Mouse (Mus musculus) mesoderm, embryonic 11.5 days (tissue): ENCODE measurements around the gene Fbxl21.

Experiments used
- DNase-seq: peaks from one replicate; pipeline ENCODE4 v3.0.0-alpha.2; 2012; ENCODE audit warnings: low read depth, low spot score

The Fbxl21 gene

DNA sequence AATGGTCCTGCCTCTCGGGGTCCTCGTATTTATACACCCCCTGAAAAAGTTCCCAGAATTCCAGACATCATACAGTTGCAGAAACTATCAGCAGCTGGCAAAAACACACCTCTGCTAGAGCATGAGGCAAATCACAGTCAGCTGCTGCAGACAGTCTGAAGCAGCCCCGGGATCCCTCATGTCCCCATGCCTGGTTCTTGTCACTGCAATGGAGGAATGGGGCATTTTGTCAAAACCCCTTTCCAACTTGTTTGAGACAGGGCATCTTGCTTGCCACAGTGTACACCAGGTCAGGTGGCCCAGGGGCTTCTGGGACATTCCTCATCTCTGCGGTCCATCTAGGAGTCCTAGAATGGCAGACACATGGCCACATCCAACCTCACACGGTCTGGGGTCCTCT, 12.7 kb downstream of the Fbxl21 start:
- DNase-seq = no peak

- no peak for DNase-seq
Measured at GRCm38 (mm10) chr13:56535570-56535969, 13.3 kb downstream of the Fbxl21 start.

- DNase-seq = no peak
Measured at GRCm38 (mm10) chr13:56537026-56537425, 14.8 kb downstream of the Fbxl21 start.

- no peak for DNase-seq
Measured at GRCm38 (mm10) chr13:56539846-56540245, 17.6 kb downstream of the Fbxl21 start.

DNA sequence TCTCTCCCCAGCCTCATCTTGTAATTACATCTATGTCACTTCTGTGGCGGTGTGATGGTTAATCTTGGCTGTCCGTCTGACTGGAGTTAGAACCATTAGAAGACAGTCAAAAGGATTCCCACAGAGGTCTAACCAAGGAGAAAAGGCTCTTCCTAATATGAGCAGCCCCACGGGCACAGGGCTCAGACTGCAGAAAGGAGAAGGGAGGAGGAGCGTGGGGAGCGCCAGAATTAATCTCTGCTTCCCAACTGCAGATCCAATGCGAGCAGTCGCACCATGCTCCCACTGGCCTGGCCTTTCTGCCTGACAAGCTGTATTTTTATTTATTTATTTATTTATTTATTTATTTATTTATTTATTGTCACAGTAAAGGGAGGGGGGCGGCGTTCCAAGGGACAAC, 21.5 kb downstream of the Fbxl21 start:
- DNase-seq = no peak

DNA sequence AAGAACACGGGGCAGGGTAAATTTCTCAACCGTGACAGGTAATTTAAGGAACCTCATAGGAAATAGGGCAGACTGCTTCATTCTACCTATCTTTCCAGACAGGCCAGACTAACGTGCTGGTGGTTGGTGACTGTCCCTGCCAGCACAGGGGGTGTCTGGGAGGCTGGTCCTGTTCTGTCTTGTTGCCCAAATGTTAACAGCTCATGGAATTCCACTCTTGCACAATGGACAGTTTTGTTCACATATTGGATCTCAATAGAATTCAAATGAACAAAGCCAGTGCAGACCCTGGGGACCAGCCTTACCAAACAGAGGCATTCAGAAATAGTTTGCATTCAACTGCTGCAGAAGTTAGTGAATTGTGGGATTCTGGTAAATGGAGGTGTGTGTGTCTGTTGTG, 22.7 kb downstream of the Fbxl21 start:
- no peak for DNase-seq

GRCm38 (mm10) chr13:56548401-56548800, 26.1 kb downstream of the Fbxl21 start, which contains the start of gene Lect2:
Gene Lect2, minus strand, starts transcription at chr13:56548502.
- DNase-seq = no peak

DNA sequence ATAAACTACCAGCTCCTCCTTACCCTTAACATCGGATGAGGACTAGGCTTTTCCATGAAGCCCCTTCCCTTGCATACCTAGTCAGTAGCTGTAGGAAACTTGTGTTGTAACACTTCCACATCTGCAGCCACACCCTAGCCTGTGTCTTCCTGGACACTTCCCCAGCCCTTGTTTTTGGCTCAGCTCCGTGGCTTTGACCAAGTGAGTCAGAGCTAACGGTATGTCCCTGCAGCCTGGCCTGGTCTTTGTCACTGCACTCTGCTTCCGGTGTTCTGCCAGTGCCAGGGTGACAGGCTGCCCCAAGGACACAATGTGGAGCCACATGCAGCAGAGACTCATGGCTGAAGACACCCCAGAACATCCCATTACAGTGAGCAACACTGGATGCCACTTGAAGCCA, 27.1 kb downstream of the Fbxl21 start:
- DNase-seq = no peak

DNA sequence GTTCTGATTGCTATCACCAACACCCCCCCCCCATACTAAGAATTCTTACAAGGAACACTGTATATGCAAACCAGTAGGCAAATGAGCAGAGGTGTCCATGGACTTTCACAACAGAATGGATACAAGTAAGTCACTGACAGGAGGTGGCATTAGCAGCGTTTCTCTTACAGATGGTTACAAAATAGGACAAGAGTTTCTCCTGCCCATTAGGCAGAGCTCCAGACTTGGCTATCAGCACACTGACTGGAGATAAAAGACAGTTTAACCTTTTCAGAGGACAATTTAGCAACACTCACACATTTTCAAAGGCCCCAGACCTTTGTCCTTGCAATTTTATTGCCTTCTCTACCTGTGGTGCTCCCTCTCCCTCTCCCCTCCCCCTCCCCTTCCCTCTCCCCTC, 28.3 kb downstream of the Fbxl21 start:
- DNase-seq = no peak

GRCm38 (mm10) chr13:56551661-56552060, 29.4 kb downstream of the Fbxl21 start:
- DNase-seq = no peak

GRCm38 (mm10) chr13:56553923-56554322, 31.7 kb downstream of the Fbxl21 start:
- no peak for DNase-seq

DNA sequence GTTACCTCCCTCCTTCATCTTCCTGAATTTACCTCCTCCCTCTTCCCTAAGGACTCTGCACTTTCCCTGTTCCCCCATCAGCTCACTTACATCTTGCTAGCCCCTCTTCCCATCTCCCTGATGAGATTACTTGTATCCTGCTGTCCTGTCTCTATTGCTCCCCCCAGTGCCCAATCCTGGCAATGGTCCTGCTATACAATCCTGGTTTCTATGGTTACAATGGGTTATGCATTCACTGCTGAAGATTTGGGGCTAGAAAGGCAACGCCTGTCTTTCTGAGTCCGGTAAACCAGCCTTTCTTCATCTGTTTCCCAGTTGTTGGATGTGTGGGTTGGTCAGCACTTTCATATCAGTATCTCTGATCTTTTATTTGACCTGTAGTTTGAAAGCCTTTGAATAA, 32.1 kb downstream of the Fbxl21 start:
- DNase-seq = peak; percentile 82

DNA sequence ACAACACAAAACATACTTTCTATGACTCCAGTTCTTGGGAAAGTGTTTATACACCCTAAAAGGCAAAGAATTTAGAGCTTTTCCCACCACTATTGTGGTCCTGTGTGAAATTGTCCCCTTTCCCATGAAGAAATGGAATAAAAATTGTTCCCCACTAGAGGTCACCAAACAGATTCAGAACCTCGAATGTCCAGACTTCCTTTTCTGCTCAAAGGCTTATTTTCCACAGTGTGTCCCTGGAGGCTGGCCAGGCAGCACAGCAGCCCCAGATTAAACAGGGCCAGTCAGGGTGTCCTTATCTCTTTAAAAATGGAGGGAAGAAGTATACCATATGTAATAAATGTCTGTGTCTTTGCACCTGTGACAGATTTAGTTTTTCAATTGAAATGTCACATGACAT, 33.7 kb downstream of the Fbxl21 start:
- peak; percentile 44 for DNase-seq

GRCm38 (mm10) chr13:56556701-56557100, 34.4 kb downstream of the Fbxl21 start:
- no peak for DNase-seq

- no peak for DNase-seq
Measured at GRCm38 (mm10) chr13:56558811-56559210, 36.5 kb downstream of the Fbxl21 start.

GRCm38 (mm10) chr13:56559841-56560370, 37.6 kb downstream of the Fbxl21 start:
- DNase-seq = no peak

- DNase-seq = no peak
Measured at GRCm38 (mm10) chr13:56561129-56561528, 38.9 kb downstream of the Fbxl21 start.

GRCm38 (mm10) chr13:56563075-56563474, 40.8 kb downstream of the Fbxl21 start:
- peak; percentile 37 for DNase-seq

GRCm38 (mm10) chr13:56566336-56566735, 44.1 kb downstream of the Fbxl21 start:
- peak; percentile 66 for DNase-seq

DNA sequence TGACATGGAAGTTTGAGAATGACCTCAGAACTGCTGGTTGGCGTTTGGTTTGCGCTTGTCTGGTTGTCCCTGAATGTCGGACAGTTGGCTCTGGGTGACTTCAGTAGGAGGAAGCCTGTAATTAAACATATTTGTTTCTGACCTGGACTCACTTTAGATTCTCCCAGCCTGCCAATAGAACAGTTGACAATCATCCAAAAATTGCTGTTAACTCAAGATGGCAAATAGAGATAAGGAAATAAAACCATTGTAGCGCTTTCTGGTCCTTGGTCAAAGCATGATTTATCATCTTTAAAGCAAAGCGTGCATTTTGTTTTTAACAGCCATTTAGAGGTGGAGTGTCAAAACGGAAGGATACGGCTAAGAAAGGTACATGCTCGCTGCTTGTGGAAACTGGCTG, 49.4 kb downstream of the Fbxl21 start:
- no peak for DNase-seq

DNA sequence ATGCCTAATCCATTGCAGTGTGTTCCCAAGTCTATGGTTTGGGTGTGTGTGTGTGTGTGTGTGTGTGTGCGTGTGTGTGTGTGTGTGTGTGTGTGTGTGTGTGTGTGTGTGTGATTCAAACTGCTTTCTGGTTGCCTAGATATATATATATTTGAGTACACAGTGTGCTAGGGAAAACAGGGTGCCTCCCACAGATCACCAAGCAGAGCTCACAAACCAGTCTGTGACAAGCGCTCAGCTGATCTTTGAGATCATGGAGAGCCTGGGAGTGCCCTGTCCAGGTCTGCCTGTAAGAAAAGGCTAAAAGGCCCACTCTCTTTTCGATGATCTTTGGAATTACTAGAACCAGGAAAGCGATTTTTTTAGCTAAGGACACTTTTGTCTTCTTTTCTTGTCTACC, 52.8 kb downstream of the Fbxl21 start:
- DNase-seq = no peak

GRCm38 (mm10) chr13:56575701-56576321, 53.5 kb downstream of the Fbxl21 start:
- peak; percentile 86 for DNase-seq

DNA sequence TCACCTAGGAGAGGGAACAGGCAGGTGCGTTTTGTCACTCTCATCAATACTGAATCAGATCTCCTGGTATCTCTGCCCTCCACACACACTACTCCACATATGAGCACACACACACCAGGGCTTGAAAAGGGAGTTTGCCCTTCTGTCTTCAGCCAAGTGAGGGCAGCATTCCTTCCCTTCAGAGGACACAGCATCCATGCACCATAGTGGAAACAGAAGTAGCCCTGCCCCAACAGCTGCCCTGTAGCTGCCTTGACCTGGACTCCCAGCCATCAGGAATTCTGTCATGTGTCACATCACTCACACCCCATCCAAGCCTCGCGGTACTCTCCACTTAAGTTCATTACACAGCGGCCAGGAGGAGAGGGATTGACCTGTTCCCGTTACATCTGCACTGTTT, 55.8 kb downstream of the Fbxl21 start:
- DNase-seq = no peak

DNA sequence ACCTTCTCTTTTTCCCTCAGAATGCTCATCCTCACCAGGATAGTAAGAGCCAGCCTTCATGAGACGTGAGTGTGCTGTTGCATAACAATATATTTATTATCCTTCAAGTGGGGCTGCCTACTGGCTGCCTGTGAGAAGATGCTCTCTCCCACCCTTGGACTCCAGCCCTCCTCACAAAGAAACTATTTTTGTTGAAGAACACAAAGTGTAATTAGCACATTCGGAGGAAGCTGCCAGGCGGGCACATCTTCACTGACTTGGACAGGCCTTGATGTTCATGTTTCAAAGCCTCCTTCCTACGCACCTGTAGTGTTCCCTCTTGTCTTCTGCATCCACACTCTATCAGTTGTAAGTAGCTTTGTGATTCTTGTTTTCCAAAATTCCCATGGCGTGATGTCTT, 58.2 kb downstream of the Fbxl21 start:
- DNase-seq = no peak
